ENCODE assay signal across 20 mouse cellular contexts in the genomic region with DNA sequence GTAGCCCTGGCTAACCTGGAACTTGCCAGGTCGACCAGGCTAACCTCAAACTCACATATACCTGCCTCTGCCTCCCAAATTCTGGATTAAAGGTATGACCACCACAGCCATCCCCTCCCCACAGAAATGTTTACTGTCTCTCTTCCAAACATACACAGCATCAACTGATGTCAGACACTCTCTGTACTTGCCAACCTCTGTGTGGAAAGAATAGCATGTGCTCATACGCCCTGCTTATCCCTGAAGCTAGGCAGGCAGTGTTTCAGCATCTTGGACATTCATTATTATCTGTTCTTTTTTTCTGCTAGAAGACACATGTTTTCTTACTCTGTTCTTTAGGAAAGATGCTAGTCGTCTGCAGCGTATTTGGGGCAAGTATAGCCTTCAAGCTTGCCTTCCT. TPM values are rescaled to one million over a fixed set of nuclear protein-coding genes. Genes with fewer than 3 reads are reported as not detected.
DNase-seq lines count a peak whose midpoint lies in the region; ATAC-seq and TF ChIP-seq lines count a peak whose summit lies in the region.
"Had no signal": no experiment of that assay in that cellular context is flagged by ENCODE, and none has a peak within 500 bp of the region (broad histone marks: within the 10 kb centered on the region; RNA-seq: fewer than 3 reads in every experiment).

No protein-coding gene starts in this region.

- no peaks in the 10 kb centered on the region for H3K27me3 ChIP-seq in hindbrain, embryonic 12.5 days
- no peaks in the 10 kb centered on the region for H3K27me3 ChIP-seq in hindbrain, embryonic 16.5 days (replicated peaks; ENCODE audit: control insufficient read depth, insufficient read depth, low read length)
- H3K27me3 ChIP-seq in midbrain, embryonic 13.5 days = 0 out of 2 replicates have a peak, but pooled peaks cover 3% of the 10 kb centered on the region
- H3K27me3 ChIP-seq in midbrain, embryonic 10.5 days (ENCODE audit: low read depth, poor library complexity, severe bottlenecking) = peaks cover 5% of the 10 kb centered on the region
- no peaks in the 10 kb centered on the region for H3K27me3 ChIP-seq in liver, embryonic 14.5 days (ENCODE audit: control insufficient read depth, insufficient read depth, low read length)
- no peaks in the 10 kb centered on the region for H3K27me3 ChIP-seq in neural tube, embryonic 14.5 days (ENCODE audit: control insufficient read depth, insufficient read depth, low read length)
- H3K27me3 ChIP-seq: CH12.LX; heart, embryonic 15.5 days had no signal

- TF ChIP-seq EP300 in liver, embryonic 14.5 days (IDR thresholded peaks at IDR 0.05; ENCODE audit: low read depth) = no peak

- ATAC-seq in hindbrain, embryonic 12.5 days (ENCODE audit: low FRiP score) = no peak
- no peak for ATAC-seq in hindbrain, embryonic 16.5 days
- no peak for ATAC-seq in midbrain, embryonic 13.5 days
- no peak for ATAC-seq in liver, embryonic 14.5 days (ENCODE audit: insufficient read depth)
- no peak for ATAC-seq in neural tube, embryonic 14.5 days (ENCODE audit: low read depth)
- ATAC-seq: forebrain, postnatal 0 days had no signal

- no peak overlapping the region for H3K27ac ChIP-seq in hindbrain, embryonic 12.5 days
- no peak overlapping the region for H3K27ac ChIP-seq in hindbrain, embryonic 16.5 days (ENCODE audit: low read depth, low read length)
- no peak overlapping the region for H3K27ac ChIP-seq in midbrain, embryonic 13.5 days
- H3K27ac ChIP-seq in midbrain, embryonic 10.5 days (replicated peaks) = no peak overlapping the region
- H3K27ac ChIP-seq in liver, embryonic 14.5 days = peak overlapping the region; percentile 68
- H3K27ac ChIP-seq in neural tube, embryonic 14.5 days (ENCODE audit: low read depth, low read length) = 0 out of 2 replicates have a peak overlapping the region, but pooled peaks have one; percentile 16
- H3K27ac ChIP-seq: gastrocnemius, adult 2 months; heart, embryonic 15.5 days; midbrain, embryonic 12.5 days had no signal

- 0 out of 2 replicates have a peak overlapping the region, but pooled peaks have one; percentile 8 for H3K9ac ChIP-seq in hindbrain, embryonic 12.5 days
- H3K9ac ChIP-seq in hindbrain, embryonic 16.5 days (ENCODE audit: low read depth, low read length) = no peak overlapping the region
- H3K9ac ChIP-seq in midbrain, embryonic 13.5 days (replicated peaks) = no peak overlapping the region; the same call in 1 of the 2 replicates
- H3K9ac ChIP-seq in liver, embryonic 14.5 days (replicated peaks) = no peak overlapping the region; the same call in 1 of the 2 replicates
- no peak overlapping the region for H3K9ac ChIP-seq in neural tube, embryonic 14.5 days (replicated peaks; ENCODE audit: low read depth, low read length)
- H3K9ac ChIP-seq: forebrain, postnatal 0 days; heart, embryonic 15.5 days; midbrain, embryonic 12.5 days had no signal

- H3K4me1 ChIP-seq in hindbrain, embryonic 12.5 days = peaks cover 61% of the 10 kb centered on the region
- peaks cover 45% of the 10 kb centered on the region for H3K4me1 ChIP-seq in hindbrain, embryonic 16.5 days (ENCODE audit: control insufficient read depth, insufficient read depth, low read depth, low read length)
- peaks cover 69% of the 10 kb centered on the region for H3K4me1 ChIP-seq in midbrain, embryonic 13.5 days (replicated peaks)
- peaks cover 72% of the 10 kb centered on the region for H3K4me1 ChIP-seq in midbrain, embryonic 10.5 days
- peaks cover 37 to 50% of the 10 kb centered on the region in 2 experiments for H3K4me1 ChIP-seq in liver, embryonic 14.5 days (replicated peaks; ENCODE audit: control insufficient read depth in 2 of 2, insufficient read depth in 2 of 2, low read length in 1 of 2)
- H3K4me1 ChIP-seq in neural tube, embryonic 14.5 days (ENCODE audit: control insufficient read depth, insufficient read depth, low read length) = peaks cover 42% of the 10 kb centered on the region

- no peaks in the 10 kb centered on the region for H3K9me3 ChIP-seq in hindbrain, embryonic 12.5 days (replicated peaks)
- H3K9me3 ChIP-seq in hindbrain, embryonic 16.5 days (ENCODE audit: control insufficient read depth, low read length) = no peaks in the 10 kb centered on the region
- H3K9me3 ChIP-seq in midbrain, embryonic 13.5 days = no peaks in the 10 kb centered on the region
- no peaks in the 10 kb centered on the region for H3K9me3 ChIP-seq in midbrain, embryonic 10.5 days (replicated peaks)
- H3K9me3 ChIP-seq in liver, embryonic 14.5 days (ENCODE audit: control insufficient read depth, low read length) = no peaks in the 10 kb centered on the region
- H3K9me3 ChIP-seq in neural tube, embryonic 14.5 days (ENCODE audit: control insufficient read depth, low read length) = no peaks in the 10 kb centered on the region
- H3K9me3 ChIP-seq: heart, embryonic 15.5 days; midbrain, embryonic 12.5 days had no signal

- TF ChIP-seq CTCF in liver, embryonic 14.5 days (IDR thresholded peaks at IDR 0.05; ENCODE audit: low read depth) = no peak

- no peak for DNase-seq in midbrain, embryonic 10.5 days (ENCODE audit: low spot score)
- no peak for DNase-seq in liver, embryonic 14.5 days (ENCODE audit: low read depth in 3 of 3, low spot score in 3 of 3)
- DNase-seq in lung, postnatal 4 days = no peak
- DNase-seq in layer of hippocampus, adult 18-20 months (ENCODE audit: low spot score in 2 of 2) = no peak
- DNase-seq: adrenal gland, postnatal 14 days; cerebellum, adult 9-10 months; forebrain, postnatal 0 days; gastrocnemius, adult 2 months; heart, adult 18-20 months; kidney, adult 11 months; kidney, postnatal 25 days; lung, adult 2 months; lung, postnatal 36 days had no signal

- no peak overlapping the region for H3K4me3 ChIP-seq in hindbrain, embryonic 12.5 days
- no peak overlapping the region for H3K4me3 ChIP-seq in hindbrain, embryonic 16.5 days (ENCODE audit: low read length)
- no peak overlapping the region for H3K4me3 ChIP-seq in midbrain, embryonic 13.5 days (replicated peaks)
- no peak overlapping the region for H3K4me3 ChIP-seq in midbrain, embryonic 10.5 days
- no peak overlapping the region for H3K4me3 ChIP-seq in liver, embryonic 14.5 days (ENCODE audit: insufficient read depth in 1 of 2, low read depth in 2 of 2, low read length in 2 of 2)
- H3K4me3 ChIP-seq in neural tube, embryonic 14.5 days (ENCODE audit: low read depth, low read length) = no peak overlapping the region
- H3K4me3 ChIP-seq: gastrocnemius, adult 2 months; heart, embryonic 15.5 days; midbrain, embryonic 12.5 days had no signal

- H3K4me2 ChIP-seq in hindbrain, embryonic 12.5 days (replicated peaks) = 0 out of 2 replicates have a peak overlapping the region, but pooled peaks have one; percentile 1
- H3K4me2 ChIP-seq in hindbrain, embryonic 16.5 days (ENCODE audit: low read length) = no peak overlapping the region
- H3K4me2 ChIP-seq in midbrain, embryonic 13.5 days (replicated peaks) = peak overlapping the region; percentile 16; the same call in 1 of the 2 replicates
- H3K4me2 ChIP-seq in liver, embryonic 14.5 days (ENCODE audit: low read depth) = peak overlapping the region; percentile 97
- H3K4me2 ChIP-seq in neural tube, embryonic 14.5 days (ENCODE audit: low read depth, low read length) = no peak overlapping the region
- H3K4me2 ChIP-seq: heart, embryonic 15.5 days had no signal

- 88% methylated on average over 4 of the region's 4 CpGs for WGBS in hindbrain, embryonic 12.5 days
- WGBS in hindbrain, embryonic 16.5 days = 83% methylated on average over 4 of the region's 4 CpGs
- 84% methylated on average over 4 of the region's 4 CpGs for WGBS in midbrain, embryonic 13.5 days
- 88% methylated on average over 4 of the region's 4 CpGs for WGBS in midbrain, embryonic 10.5 days
- WGBS in liver, embryonic 14.5 days (ENCODE audit: insufficient replicate concordance) = 71% methylated on average over 4 of the region's 4 CpGs
- WGBS in neural tube, embryonic 14.5 days = 92% methylated on average over 4 of the region's 4 CpGs

- H3K36me3 ChIP-seq in hindbrain, embryonic 12.5 days = no peaks in the 10 kb centered on the region
- H3K36me3 ChIP-seq in hindbrain, embryonic 16.5 days (ENCODE audit: control insufficient read depth, insufficient read depth, low read length) = no peaks in the 10 kb centered on the region
- H3K36me3 ChIP-seq in midbrain, embryonic 13.5 days = no peaks in the 10 kb centered on the region
- H3K36me3 ChIP-seq in midbrain, embryonic 10.5 days = peaks cover 2% of the 10 kb centered on the region; the same call in 1 of the 2 replicates
- H3K36me3 ChIP-seq in liver, embryonic 14.5 days (replicated peaks; ENCODE audit: control insufficient read depth, insufficient read depth, low read depth) = no peaks in the 10 kb centered on the region
- H3K36me3 ChIP-seq in neural tube, embryonic 14.5 days (ENCODE audit: control insufficient read depth, insufficient read depth, low read length) = no peaks in the 10 kb centered on the region
- H3K36me3 ChIP-seq: heart, embryonic 15.5 days; midbrain, embryonic 12.5 days had no signal

RNA-seq across cellular contexts. Expression of gene Hacd3, which starts 3.6 kb away (rescaled TPM):
- polyA plus RNA-seq in hindbrain, embryonic 12.5 days (2016; fragmentation: Nextera tagmentation; extraction: Ambion mirVana) = 152 TPM in 2 replicates
- polyA plus RNA-seq in hindbrain, embryonic 16.5 days (2015; fragmentation: Nextera tagmentation; extraction: Ambion mirVana) = 247 and 254 TPM in 2 replicates
- polyA plus RNA-seq in midbrain, embryonic 13.5 days (2015; fragmentation: Nextera tagmentation; extraction: Ambion mirVana) = 188 and 192 TPM in 2 replicates
- polyA plus RNA-seq in midbrain, embryonic 10.5 days (2016; fragmentation: Nextera tagmentation; extraction: Ambion mirVana) = 110 and 123 TPM in 2 replicates
- polyA plus RNA-seq in liver, embryonic 14.5 days (2012; rRNA removed) = 17.9 and 22.9 TPM in 2 replicates
- 19.6 and 22.9 TPM in 2 replicates for polyA plus RNA-seq in liver, embryonic 14.5 days (2014; fragmentation: Nextera tagmentation; extraction: Ambion mirVana)
- polyA plus RNA-seq in neural tube, embryonic 14.5 days (2014; fragmentation: Nextera tagmentation; extraction: Ambion mirVana) = 223 and 225 TPM in 2 replicates
- 100 to 1,000 TPM; 155 to 172 TPM for total RNA-seq in layer of hippocampus, adult 18-20 months (2021)

RNA-seq across cellular contexts. Expression of gene Dpp8, which starts 14.3 kb away (rescaled TPM):
- 56.8 and 59.2 TPM in 2 replicates for polyA plus RNA-seq in hindbrain, embryonic 12.5 days (2016; fragmentation: Nextera tagmentation; extraction: Ambion mirVana)
- polyA plus RNA-seq in hindbrain, embryonic 16.5 days (2015; fragmentation: Nextera tagmentation; extraction: Ambion mirVana) = 33.1 and 37.7 TPM in 2 replicates
- 40.4 and 45.5 TPM in 2 replicates for polyA plus RNA-seq in midbrain, embryonic 13.5 days (2015; fragmentation: Nextera tagmentation; extraction: Ambion mirVana)
- polyA plus RNA-seq in midbrain, embryonic 10.5 days (2016; fragmentation: Nextera tagmentation; extraction: Ambion mirVana) = 37.6 and 44.4 TPM in 2 replicates
- 16.8 and 18.5 TPM in 2 replicates for polyA plus RNA-seq in liver, embryonic 14.5 days (2012; rRNA removed)
- polyA plus RNA-seq in liver, embryonic 14.5 days (2014; fragmentation: Nextera tagmentation; extraction: Ambion mirVana) = 11.7 and 13.6 TPM in 2 replicates
- polyA plus RNA-seq in neural tube, embryonic 14.5 days (2014; fragmentation: Nextera tagmentation; extraction: Ambion mirVana) = 32.3 and 39.9 TPM in 2 replicates
- 100 to 1,000 TPM; 162 to 168 TPM for total RNA-seq in layer of hippocampus, adult 18-20 months (2021)

RNA-seq across cellular contexts. Expression of gene Ints14, which starts 57.2 kb away (rescaled TPM):
- 49.6 and 58.6 TPM in 2 replicates for polyA plus RNA-seq in hindbrain, embryonic 12.5 days (2016; fragmentation: Nextera tagmentation; extraction: Ambion mirVana)
- polyA plus RNA-seq in hindbrain, embryonic 16.5 days (2015; fragmentation: Nextera tagmentation; extraction: Ambion mirVana) = 32.1 and 37.1 TPM in 2 replicates
- polyA plus RNA-seq in midbrain, embryonic 13.5 days (2015; fragmentation: Nextera tagmentation; extraction: Ambion mirVana) = 46.1 and 50.3 TPM in 2 replicates
- 69.7 and 74.0 TPM in 2 replicates for polyA plus RNA-seq in midbrain, embryonic 10.5 days (2016; fragmentation: Nextera tagmentation; extraction: Ambion mirVana)
- polyA plus RNA-seq in liver, embryonic 14.5 days (2012; rRNA removed) = 13.7 and 14.8 TPM in 2 replicates
- polyA plus RNA-seq in liver, embryonic 14.5 days (2014; fragmentation: Nextera tagmentation; extraction: Ambion mirVana) = 23.3 and 28.1 TPM in 2 replicates
- polyA plus RNA-seq in neural tube, embryonic 14.5 days (2014; fragmentation: Nextera tagmentation; extraction: Ambion mirVana) = 37.3 and 43.4 TPM in 2 replicates
- 10 to 100 TPM; 17.3 to 20.8 TPM for total RNA-seq in layer of hippocampus, adult 18-20 months (2021)

Comparison
In these comparisons a context has a peak if more than half of its experiments do, and no peak if none do; other contexts are left out.
1. H3K4me2 ChIP-seq: peak in hindbrain, embryonic 12.5 days (single experiment), midbrain, embryonic 13.5 days (single experiment) and liver, embryonic 14.5 days (single experiment); none in hindbrain, embryonic 16.5 days (single experiment) and neural tube, embryonic 14.5 days (single experiment).
2. H3K27ac ChIP-seq: peak in liver, embryonic 14.5 days (single experiment) and neural tube, embryonic 14.5 days (single experiment); none in hindbrain, embryonic 12.5 days (single experiment), hindbrain, embryonic 16.5 days (single experiment), midbrain, embryonic 13.5 days (single experiment) and midbrain, embryonic 10.5 days (single experiment).